Mouse (Mus musculus): ENCODE measurements around the gene Mgp. TPM values are rescaled to one million over a fixed set of nuclear protein-coding genes. Genes with fewer than 3 reads are reported as not detected.
A peak's percentile ranks its signal among the peaks of the same experiment; 100 is the strongest.
"Not testable (repeated sequence)": the region's sequence is repeated elsewhere in the genome, so short reads cannot be mapped to it uniquely, and the experiment has no call there.

Gene Mgp
- polyA plus RNA-seq, 1 experiment from 2014 or later, result 117 TPM

GRCm38 (mm10) chr6:136889067-136889466 is 13.4 kb upstream of the Mgp start:
- Histone ChIP-seq H3K9me3 (ENCODE audit: control insufficient read depth, low read length) (no peaks in the 10 kb centered on the region), H3K27me3 (replicated peaks; ENCODE audit: control insufficient read depth, insufficient read depth, low read length) (no peaks in the 10 kb centered on the region), H3K4me2 (ENCODE audit: low read length) (no peak overlapping the region), H3K4me1 (replicated peaks; ENCODE audit: control insufficient read depth, insufficient read depth, low read length) (no peaks in the 10 kb centered on the region), H3K9ac (ENCODE audit: low read length) (no peak overlapping the region), H3K27ac (ENCODE audit: low read depth) (no peak overlapping the region), H3K36me3 (ENCODE audit: control insufficient read depth, insufficient read depth, low read length) (no peaks in the 10 kb centered on the region), H3K4me3 (ENCODE audit: low read depth, low read length) (no peak overlapping the region)
- ATAC-seq (replicated peaks; ENCODE audit: low FRiP score, low TSS enrichment, low read depth) (no peak), DNase-seq (ENCODE audit: low spot score) (no peak)
- 90% methylated on average over 6 of the region's 6 CpGs for WGBS

- Histone ChIP-seq H3K4me1 (replicated peaks; ENCODE audit: control insufficient read depth, insufficient read depth, low read length) (no peaks in the 10 kb centered on the region), H3K27ac (ENCODE audit: low read depth) (peak overlapping the region; percentile 10; the same call in 1 of the 2 replicates), H3K36me3 (ENCODE audit: control insufficient read depth, insufficient read depth, low read length) (no peaks in the 10 kb centered on the region), H3K9me3 (ENCODE audit: control insufficient read depth, low read length) (no peaks in the 10 kb centered on the region), H3K4me2 (ENCODE audit: low read length) (no peak overlapping the region), H3K27me3 (replicated peaks; ENCODE audit: control insufficient read depth, insufficient read depth, low read length) (no peaks in the 10 kb centered on the region), H3K9ac (ENCODE audit: low read length) (no peak overlapping the region), H3K4me3 (ENCODE audit: low read depth, low read length) (no peak overlapping the region)
- DNase-seq (ENCODE audit: low spot score) (no peak), ATAC-seq (replicated peaks; ENCODE audit: low FRiP score, low TSS enrichment, low read depth) (no peak)
- WGBS, result 33% methylated on average over 9 of the region's 9 CpGs
These were observed 12.2 kb upstream of the Mgp start for GRCm38 (mm10) chr6:136887854-136888253.

- ATAC-seq (replicated peaks; ENCODE audit: low FRiP score, low TSS enrichment, low read depth); DNase-seq (ENCODE audit: low spot score); H3K9me3 ChIP-seq (ENCODE audit: control insufficient read depth, low read length); H3K36me3 ChIP-seq (ENCODE audit: control insufficient read depth, insufficient read depth, low read length); H3K9ac ChIP-seq (ENCODE audit: low read length); H3K4me3 ChIP-seq (ENCODE audit: low read depth, low read length); H3K27me3 ChIP-seq (replicated peaks; ENCODE audit: control insufficient read depth, insufficient read depth, low read length); H3K4me2 ChIP-seq (ENCODE audit: low read length); H3K4me1 ChIP-seq (replicated peaks; ENCODE audit: control insufficient read depth, insufficient read depth, low read length); H3K27ac ChIP-seq (ENCODE audit: low read depth): not testable (repeated sequence)
- WGBS, result 48% methylated on average over 1 of the region's 1 CpGs
These were observed 9.1 kb upstream of the Mgp start for GRCm38 (mm10) chr6:136884766-136885165.

GRCm38 (mm10) chr6:136883961-136884360 is 8.3 kb upstream of the Mgp start:
- Histone ChIP-seq H3K4me3 (ENCODE audit: low read depth, low read length) (no peak overlapping the region), H3K4me1 (replicated peaks; ENCODE audit: control insufficient read depth, insufficient read depth, low read length) (no peaks in the 10 kb centered on the region), H3K36me3 (ENCODE audit: control insufficient read depth, insufficient read depth, low read length) (no peaks in the 10 kb centered on the region), H3K27ac (ENCODE audit: low read depth) (no peak overlapping the region), H3K9ac (ENCODE audit: low read length) (no peak overlapping the region), H3K4me2 (ENCODE audit: low read length) (no peak overlapping the region), H3K27me3 (replicated peaks; ENCODE audit: control insufficient read depth, insufficient read depth, low read length) (no peaks in the 10 kb centered on the region), H3K9me3 (ENCODE audit: control insufficient read depth, low read length) (no peaks in the 10 kb centered on the region)
- DNase-seq (ENCODE audit: low spot score) (no peak), ATAC-seq (replicated peaks; ENCODE audit: low FRiP score, low TSS enrichment, low read depth) (no peak)
- WGBS, result 93% methylated on average over 6 of the region's 6 CpGs

- H3K4me3 ChIP-seq (ENCODE audit: low read depth, low read length), result no peak overlapping the region
- no peak overlapping the region for H3K9ac ChIP-seq (ENCODE audit: low read length)
- ATAC-seq (replicated peaks; ENCODE audit: low FRiP score, low TSS enrichment, low read depth) (no peak; the same call in 1 of the 2 replicates), DNase-seq (ENCODE audit: low spot score) (no peak)
- H3K27ac ChIP-seq (ENCODE audit: low read depth), result no peak overlapping the region
- 70% methylated on average over 3 of the region's 3 CpGs for WGBS
- H3K27me3 ChIP-seq (replicated peaks; ENCODE audit: control insufficient read depth, insufficient read depth, low read length), result no peaks in the 10 kb centered on the region
- H3K4me1 ChIP-seq (replicated peaks; ENCODE audit: control insufficient read depth, insufficient read depth, low read length), result no peaks in the 10 kb centered on the region
- no peaks in the 10 kb centered on the region for H3K36me3 ChIP-seq (ENCODE audit: control insufficient read depth, insufficient read depth, low read length)
- no peak overlapping the region for H3K4me2 ChIP-seq (ENCODE audit: low read length)
- H3K9me3 ChIP-seq (ENCODE audit: control insufficient read depth, low read length), result no peaks in the 10 kb centered on the region
These were observed 7.8 kb upstream of the Mgp start for GRCm38 (mm10) chr6:136883431-136883915.

GRCm38 (mm10) chr6:136881678-136882077 is 6.1 kb upstream of the Mgp start:
- H3K4me2 ChIP-seq (ENCODE audit: low read length), result no peak overlapping the region
- no peaks in the 10 kb centered on the region for H3K9me3 ChIP-seq (ENCODE audit: control insufficient read depth, low read length)
- no peak overlapping the region for H3K27ac ChIP-seq (ENCODE audit: low read depth)
- no peaks in the 10 kb centered on the region for H3K27me3 ChIP-seq (replicated peaks; ENCODE audit: control insufficient read depth, insufficient read depth, low read length)
- ATAC-seq (replicated peaks; ENCODE audit: low FRiP score, low TSS enrichment, low read depth), result no peak
- no peak overlapping the region for H3K4me3 ChIP-seq (ENCODE audit: low read depth, low read length)
- WGBS, result 64% methylated on average over 8 of the region's 8 CpGs
- no peaks in the 10 kb centered on the region for H3K4me1 ChIP-seq (replicated peaks; ENCODE audit: control insufficient read depth, insufficient read depth, low read length)
- H3K36me3 ChIP-seq (ENCODE audit: control insufficient read depth, insufficient read depth, low read length), result no peaks in the 10 kb centered on the region
- no peak overlapping the region for H3K9ac ChIP-seq (ENCODE audit: low read length)
- no peak for DNase-seq (ENCODE audit: low spot score)

GRCm38 (mm10) chr6:136874599-136874998 is 1.0 kb downstream of the Mgp start:
- Histone ChIP-seq H3K4me3 (ENCODE audit: low read depth, low read length) (peak overlapping the region; percentile 6; the same call in 1 of the 2 replicates), H3K27ac (ENCODE audit: low read depth) (peak overlapping the region; percentile 23; the same call in 1 of the 2 replicates)

GRCm38 (mm10) chr6:136868921-136869320 is 6.7 kb downstream of the Mgp start:
- Histone ChIP-seq H3K9ac (ENCODE audit: low read length) (no peak overlapping the region), H3K9me3 (ENCODE audit: control insufficient read depth, low read length) (no peaks in the 10 kb centered on the region), H3K36me3 (ENCODE audit: control insufficient read depth, insufficient read depth, low read length) (no peaks in the 10 kb centered on the region), H3K27me3 (replicated peaks; ENCODE audit: control insufficient read depth, insufficient read depth, low read length) (no peaks in the 10 kb centered on the region), H3K4me1 (replicated peaks; ENCODE audit: control insufficient read depth, insufficient read depth, low read length) (0 out of 2 replicates have a peak, but pooled peaks cover 4% of the 10 kb centered on the region), H3K4me2 (ENCODE audit: low read length) (no peak overlapping the region), H3K27ac (ENCODE audit: low read depth) (no peak overlapping the region), H3K4me3 (ENCODE audit: low read depth, low read length) (no peak overlapping the region)
- no peak for DNase-seq (ENCODE audit: low spot score)
- no peak for ATAC-seq (replicated peaks; ENCODE audit: low FRiP score, low TSS enrichment, low read depth)
- 71% methylated on average over 5 of the region's 5 CpGs for WGBS

More at GRCm38 (mm10) chr6:136874599-136874998, 1.0 kb downstream of the Mgp start:
- DNase-seq (ENCODE audit: low spot score), result no peak
- no peak for ATAC-seq (replicated peaks; ENCODE audit: low FRiP score, low TSS enrichment, low read depth)
- no peaks in the 10 kb centered on the region for H3K36me3 ChIP-seq (ENCODE audit: control insufficient read depth, insufficient read depth, low read length)
- WGBS, result 30% methylated on average over 8 of the region's 8 CpGs
- H3K4me1 ChIP-seq (replicated peaks; ENCODE audit: control insufficient read depth, insufficient read depth, low read length), result peaks cover 13% of the 10 kb centered on the region; the same call in 1 of the 2 replicates
- H3K4me2 ChIP-seq (ENCODE audit: low read length), result peak overlapping the region; percentile 38
- H3K9ac ChIP-seq (ENCODE audit: low read length), result no peak overlapping the region
- no peaks in the 10 kb centered on the region for H3K27me3 ChIP-seq (replicated peaks; ENCODE audit: control insufficient read depth, insufficient read depth, low read length)
- H3K9me3 ChIP-seq (ENCODE audit: control insufficient read depth, low read length), result no peaks in the 10 kb centered on the region

- H3K27ac ChIP-seq (ENCODE audit: low read depth), result no peak overlapping the region
- H3K4me1 ChIP-seq (replicated peaks; ENCODE audit: control insufficient read depth, insufficient read depth, low read length), result 0 out of 2 replicates have a peak, but pooled peaks cover 4% of the 10 kb centered on the region
- ATAC-seq (replicated peaks; ENCODE audit: low FRiP score, low TSS enrichment, low read depth) (no peak; the same call in 1 of the 2 replicates), DNase-seq (ENCODE audit: low spot score) (no peak)
- no peaks in the 10 kb centered on the region for H3K27me3 ChIP-seq (replicated peaks; ENCODE audit: control insufficient read depth, insufficient read depth, low read length)
- no peak overlapping the region for H3K4me3 ChIP-seq (ENCODE audit: low read depth, low read length)
- H3K9me3 ChIP-seq (ENCODE audit: control insufficient read depth, low read length), result no peaks in the 10 kb centered on the region
- H3K9ac ChIP-seq (ENCODE audit: low read length), result no peak overlapping the region
- H3K4me2 ChIP-seq (ENCODE audit: low read length), result no peak overlapping the region
- H3K36me3 ChIP-seq (ENCODE audit: control insufficient read depth, insufficient read depth, low read length), result no peaks in the 10 kb centered on the region
- WGBS, result 45% methylated on average over 4 of the region's 4 CpGs
These were observed 9.5 kb downstream of the Mgp start for GRCm38 (mm10) chr6:136866150-136866549.
